Comparison of ENCODE assay signal across 13 mouse cellular contexts in genomic region chr9:78547742-78548141, GRCm38 (mm10). TPM values are rescaled to one million over a fixed set of nuclear protein-coding genes. Genes with fewer than 3 reads are reported as not detected.
DNase-seq lines count a peak whose midpoint lies in the region; ATAC-seq and TF ChIP-seq lines count a peak whose summit lies in the region.
"Had no signal": no experiment of that assay in that cellular context is flagged by ENCODE, and none has a peak within 500 bp of the region (broad histone marks: within the 10 kb centered on the region; RNA-seq: fewer than 3 reads in every experiment).

No protein-coding gene starts in this region.

- H3K36me3 ChIP-seq in kidney, adult 2 months (ENCODE audit: control insufficient read depth, insufficient read depth, low read length), result no peaks in the 10 kb centered on the region; the same call in none of the 2 replicates
- H3K36me3 ChIP-seq in kidney, embryonic 14.5 days (ENCODE audit: control insufficient read depth, insufficient read depth, low read length), result 0 out of 2 replicates have a peak, but pooled peaks cover 4% of the 10 kb centered on the region
- H3K36me3 ChIP-seq in MEL (ENCODE audit: control insufficient read depth in 1 of 2, insufficient read depth in 2 of 2, low read length in 2 of 2), result no peaks in the 10 kb centered on the region
- no peaks in the 10 kb centered on the region; the same call in 1 of the 2 replicates for H3K36me3 ChIP-seq in liver, adult 2 months (ENCODE audit: control insufficient read depth, insufficient read depth, low read length)

- no peak for TF ChIP-seq POLR2A in kidney, adult 2 months (IDR thresholded peaks at IDR 0.05; ENCODE audit: low read depth, low read length)
- no peak for TF ChIP-seq POLR2A in MEL (IDR thresholded peaks at IDR 0.05; ENCODE audit: control insufficient read depth in 1 of 2, insufficient read depth in 1 of 2, low read depth in 1 of 2, low read length in 2 of 2, poor library complexity in 1 of 2)
- no peak for TF ChIP-seq POLR2A in liver, adult 2 months (IDR thresholded peaks at IDR 0.05; ENCODE audit: extremely low read depth, insufficient read depth, low read length)

- no peak overlapping the region for H3K4me3 ChIP-seq in kidney, adult 2 months (ENCODE audit: insufficient read depth, low read depth, low read length)
- no peak overlapping the region for H3K4me3 ChIP-seq in kidney, embryonic 14.5 days (ENCODE audit: low read length)
- no peak overlapping the region for H3K4me3 ChIP-seq in MEL (ENCODE audit: control insufficient read depth in 1 of 2, insufficient read depth in 1 of 2, low read depth in 2 of 2, low read length in 2 of 2)
- no peak overlapping the region for H3K4me3 ChIP-seq in liver, adult 2 months (ENCODE audit: insufficient read depth, low read depth, low read length)
- H3K4me3 ChIP-seq: limb, embryonic 13.5 days had no signal

- TF ChIP-seq RAD21 in MEL (IDR thresholded peaks at IDR 0.05; ENCODE audit: low read depth, low read length), result peak; percentile 56

- H3K9ac ChIP-seq in kidney, embryonic 14.5 days (ENCODE audit: low read depth, low read length), result no peak overlapping the region
- no peak overlapping the region for H3K9ac ChIP-seq in MEL (ENCODE audit: control insufficient read depth, low read depth, low read length, poor library complexity, severe bottlenecking)
- no peak overlapping the region for H3K9ac ChIP-seq in liver, adult 2 months (ENCODE audit: low read depth, low read length)
- H3K9ac ChIP-seq: limb, embryonic 13.5 days had no signal

- no peaks in the 10 kb centered on the region for H3K9me3 ChIP-seq in kidney, embryonic 14.5 days (ENCODE audit: control insufficient read depth, low read length)
- no peaks in the 10 kb centered on the region for H3K9me3 ChIP-seq in MEL (replicated peaks; ENCODE audit: insufficient read depth, low read length)
- H3K9me3 ChIP-seq: G1E; limb, embryonic 13.5 days had no signal

- peak; percentile 46 for TF ChIP-seq CTCF in kidney, adult 2 months (conservative IDR thresholded peaks at IDR 0.05; ENCODE audit: insufficient read depth, insufficient read length, low read depth, low read length)
- TF ChIP-seq CTCF in MEL (IDR thresholded peaks at IDR 0.05 in 2 of 3, conservative IDR thresholded peaks at IDR 0.05 in 1 of 3; ENCODE audit: control insufficient read depth in 1 of 3, insufficient read depth in 1 of 3, low read depth in 2 of 3, low read length in 3 of 3, poor library complexity in 1 of 3, severe bottlenecking in 1 of 3), result peak; percentile 9 to 92 (median 70); a peak in 5 of 6 replicates
- peak; percentile 64 for TF ChIP-seq CTCF in liver, adult 2 months (IDR thresholded peaks at IDR 0.05; ENCODE audit: low read depth, low read length)

- no peak for DNase-seq in kidney, adult 2 months
- peak; percentile 44 for DNase-seq in A20 (ENCODE audit: low read depth, low spot score)
- peak; percentile 46 for DNase-seq in MEL (ENCODE audit: low read depth, low spot score)
- peak; percentile 24 for DNase-seq in liver, adult 2 months (ENCODE audit: extremely low read depth, low read depth, low spot score)
- no peak for DNase-seq in layer of hippocampus, postnatal 14 days (ENCODE audit: low spot score in 2 of 2)
- DNase-seq in urinary bladder, adult 2 months (ENCODE audit: low spot score), result no peak
- no peak for DNase-seq in layer of hippocampus, adult 18-20 months (ENCODE audit: low spot score in 2 of 2)
- DNase-seq: adrenal gland, adult 2 months; kidney, adult 8-10 months; layer of hippocampus, adult 9-11 months had no signal

- H3K27ac ChIP-seq in kidney, adult 2 months (ENCODE audit: insufficient read depth, low read depth, low read length), result no peak overlapping the region
- H3K27ac ChIP-seq in kidney, embryonic 14.5 days (ENCODE audit: low read depth, low read length), result no peak overlapping the region
- H3K27ac ChIP-seq in MEL (ENCODE audit: control insufficient read depth, low read depth, low read length), result no peak overlapping the region
- H3K27ac ChIP-seq in liver, adult 2 months (replicated peaks; ENCODE audit: insufficient read depth, low read depth, low read length), result no peak overlapping the region
- H3K27ac ChIP-seq: limb, embryonic 13.5 days had no signal

- TF ChIP-seq EP300 in MEL (IDR thresholded peaks at IDR 0.05; ENCODE audit: low read depth in 1 of 2, low read length in 2 of 2), result no peak

- WGBS in kidney, adult 2 months, result 96% methylated on average over 12 of the region's 12 CpGs
- 86% methylated on average over 12 of the region's 12 CpGs for WGBS in kidney, embryonic 14.5 days
- WGBS in liver, adult 2 months, result 96% methylated on average over 12 of the region's 12 CpGs

- H3K27me3 ChIP-seq in kidney, adult 2 months (replicated peaks; ENCODE audit: control insufficient read depth, insufficient read depth, low read length), result no peaks in the 10 kb centered on the region
- no peaks in the 10 kb centered on the region for H3K27me3 ChIP-seq in kidney, embryonic 14.5 days (ENCODE audit: control insufficient read depth, insufficient read depth, low read length)
- H3K27me3 ChIP-seq in MEL (ENCODE audit: control insufficient read depth in 1 of 2, insufficient read depth in 2 of 2, low read length in 2 of 2), result no peaks in the 10 kb centered on the region
- no peaks in the 10 kb centered on the region for H3K27me3 ChIP-seq in liver, adult 2 months (ENCODE audit: control insufficient read depth, insufficient read depth, low read length)
- H3K27me3 ChIP-seq: limb, embryonic 13.5 days had no signal

- ATAC-seq in kidney, embryonic 14.5 days (ENCODE audit: low FRiP score, low TSS enrichment), result no peak

- H3K4me2 ChIP-seq in kidney, embryonic 14.5 days (replicated peaks; ENCODE audit: low read depth, low read length), result no peak overlapping the region
- H3K4me2 ChIP-seq: limb, embryonic 13.5 days had no signal

- H3K4me1 ChIP-seq in kidney, adult 2 months (ENCODE audit: control insufficient read depth, insufficient read depth, low read length), result no peaks in the 10 kb centered on the region
- H3K4me1 ChIP-seq in kidney, embryonic 14.5 days (ENCODE audit: control insufficient read depth, insufficient read depth, low read length), result no peaks in the 10 kb centered on the region
- H3K4me1 ChIP-seq in MEL (ENCODE audit: control insufficient read depth in 1 of 2, insufficient read depth in 2 of 2, low read length in 2 of 2), result no peaks in the 10 kb centered on the region
- no peaks in the 10 kb centered on the region for H3K4me1 ChIP-seq in liver, adult 2 months (ENCODE audit: control insufficient read depth, insufficient read depth, low read length)
- H3K4me1 ChIP-seq: limb, embryonic 13.5 days had no signal

- no peaks in the 10 kb centered on the region for H3K79me2 ChIP-seq in MEL (ENCODE audit: control insufficient read depth, insufficient read depth, low read length, poor library complexity)
- H3K79me2 ChIP-seq in liver, adult 2 months (ENCODE audit: control insufficient read depth, insufficient read depth, low read length), result no peaks in the 10 kb centered on the region

TF ChIP-seq in MEL, 35 proteins besides CTCF, POLR2A, EP300 and RAD21:
- TF ChIP-seq ZC3H11A (IDR thresholded peaks at IDR 0.05; ENCODE audit: low read depth, low read length) (0 out of 2 replicates have a peak, but pooled peaks have one; percentile 12), SMC3 (IDR thresholded peaks at IDR 0.05; ENCODE audit: low read depth, low read length) (peak; percentile 61), TAL1 (IDR thresholded peaks at IDR 0.05; ENCODE audit: low read length) (no peak), USF1 (IDR thresholded peaks at IDR 0.05; ENCODE audit: low read depth, low read length) (no peak)

RNA-seq across cellular contexts. Expression of gene Slc17a5, which starts 40.1 kb away (rescaled TPM):
- 36.7 and 37.2 TPM in 2 replicates for polyA plus RNA-seq in kidney, adult 2 months (2012; rRNA removed)
- polyA plus RNA-seq in kidney, embryonic 14.5 days (2014; fragmentation: Nextera tagmentation; extraction: Ambion mirVana), result 9.9 and 16.9 TPM in 2 replicates
- 3.1 and 3.5 TPM in 2 replicates for total RNA-seq in MEL (2012; rRNA removed)
- polyA plus RNA-seq in MEL (2012; ENCODE audit: insufficient read depth in 1 of 2, insufficient read length in 2 of 2, low read depth in 1 of 2, low replicate concordance in 2 of 2, missing spikeins in 1 of 2), result 1 to 10 TPM in 1 of 2 experiments, not detected in 1; 4.1 TPM
- 16.4 and 17.0 TPM in 2 replicates for total RNA-seq in liver, adult 2 months (2014; rRNA removed)
- 10.9 and 12.1 TPM in 2 replicates for polyA plus RNA-seq in liver, adult 2 months (2012; rRNA removed)
- total RNA-seq in layer of hippocampus, postnatal 14 days (2021), result 10 to 100 TPM; 19.3 to 20.0 TPM
- 11.7 and 12.7 TPM in 2 replicates for polyA plus RNA-seq in urinary bladder, adult 2 months (2012; rRNA removed)
- total RNA-seq in layer of hippocampus, adult 18-20 months (2021), result 10 to 100 TPM; 20.4 to 21.4 TPM

RNA-seq across cellular contexts. Expression of gene Eef1a1, which starts 58.8 kb away (rescaled TPM):
- 4,503 and 4,540 TPM in 2 replicates for polyA plus RNA-seq in kidney, adult 2 months (2012; rRNA removed)
- 5,322 and 6,193 TPM in 2 replicates for polyA plus RNA-seq in kidney, embryonic 14.5 days (2014; fragmentation: Nextera tagmentation; extraction: Ambion mirVana)
- total RNA-seq in MEL (2012; rRNA removed), result 11,891 and 13,182 TPM in 2 replicates
- over 10,000 TPM; 11,701 to 60,504 TPM for polyA plus RNA-seq in MEL (2012; ENCODE audit: insufficient read depth in 1 of 2, insufficient read length in 2 of 2, low read depth in 1 of 2, low replicate concordance in 2 of 2, missing spikeins in 1 of 2)
- 7,986 and 8,406 TPM in 2 replicates for total RNA-seq in liver, adult 2 months (2014; rRNA removed)
- polyA plus RNA-seq in liver, adult 2 months (2012; rRNA removed), result 2,468 and 2,707 TPM in 2 replicates
- 1,000 to 10,000 TPM; 3,391 to 3,794 TPM for total RNA-seq in layer of hippocampus, postnatal 14 days (2021)
- polyA plus RNA-seq in urinary bladder, adult 2 months (2012; rRNA removed), result 7,337 and 9,833 TPM in 2 replicates
- total RNA-seq in layer of hippocampus, adult 18-20 months (2021), result 1,000 to 10,000 TPM; 3,208 to 3,266 TPM

Comparison
In these comparisons a context has a peak if more than half of its experiments do, and no peak if none do; other contexts are left out.
1. DNase-seq: peak in A20 (single experiment), MEL (single experiment) and liver, adult 2 months (single experiment); none in kidney, adult 2 months (single experiment), layer of hippocampus, postnatal 14 days (0 of 2), urinary bladder, adult 2 months (single experiment) and layer of hippocampus, adult 18-20 months (0 of 2).
2. Peak in every context shown above with its lines, with median percentiles within 50 percentile points of each other: CTCF ChIP-seq.